ENCODE assay signal across 33 mouse cellular contexts in the genomic region with DNA sequence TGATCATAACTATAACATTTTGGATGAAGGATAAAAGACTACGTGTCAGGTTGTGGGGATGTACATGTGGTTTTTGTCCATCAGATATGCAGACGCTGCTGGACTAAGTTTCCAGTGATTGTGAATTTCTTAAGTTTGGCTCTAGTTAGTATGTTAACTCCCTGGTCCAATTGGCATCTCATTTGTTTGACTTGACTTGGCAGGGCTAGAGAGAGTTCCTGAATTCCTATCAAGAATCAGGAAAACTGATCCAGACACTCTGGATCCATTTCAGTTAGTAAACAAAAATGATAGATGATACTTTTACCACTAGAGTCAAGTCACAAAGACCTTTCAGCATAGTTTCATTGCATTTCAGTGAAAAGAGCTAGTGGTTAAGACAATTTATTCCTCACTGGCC. TPM values are rescaled to one million over a fixed set of nuclear protein-coding genes. Genes with fewer than 3 reads are reported as not detected.
"Had no signal": no experiment of that assay in that cellular context is flagged by ENCODE, and none has a peak within 500 bp of the region (broad histone marks: within the 10 kb centered on the region; RNA-seq: fewer than 3 reads in every experiment).

No protein-coding gene starts in this region.

- H3K36me3 ChIP-seq: limb, embryonic 10.5 days; limb, embryonic 12.5 days; limb, embryonic 13.5 days; limb, embryonic 15.5 days; liver, embryonic 12.5 days; liver, embryonic 13.5 days; liver, embryonic 15.5 days; lung, embryonic 15.5 days; midbrain, embryonic 10.5 days; midbrain, embryonic 12.5 days; midbrain, embryonic 13.5 days; neural tube, embryonic 12.5 days; neural tube, embryonic 13.5 days had no signal

- ATAC-seq: liver, embryonic 12.5 days; liver, postnatal 0 days; lung, postnatal 0 days; midbrain, embryonic 13.5 days; midbrain, embryonic 16.5 days had no signal

- DNase-seq: left cerebral cortex, postnatal 4 days; liver, embryonic 13.5 days; liver, postnatal 0 days; lung, adult 18-20 months; lung, adult 2 months; lung, embryonic 14.5 days; lung, postnatal 10 days; lung, postnatal 4 days; midbrain, embryonic 14.5 days had no signal

- H3K4me3 ChIP-seq: left cerebral cortex, adult 2 months; limb, embryonic 10.5 days; limb, embryonic 12.5 days; limb, embryonic 13.5 days; limb, embryonic 15.5 days; liver, embryonic 12.5 days; liver, embryonic 13.5 days; liver, embryonic 15.5 days; lung, embryonic 15.5 days; megakaryocyte, embryonic 14.5 days; midbrain, embryonic 10.5 days; midbrain, embryonic 12.5 days; midbrain, embryonic 13.5 days; myocyte; neural tube, embryonic 12.5 days; neural tube, embryonic 13.5 days had no signal

- H3K4me1 ChIP-seq: limb, embryonic 10.5 days; limb, embryonic 12.5 days; limb, embryonic 13.5 days; limb, embryonic 15.5 days; liver, embryonic 12.5 days; liver, embryonic 13.5 days; liver, embryonic 15.5 days; lung, embryonic 15.5 days; megakaryocyte, embryonic 14.5 days; midbrain, embryonic 10.5 days; midbrain, embryonic 12.5 days; midbrain, embryonic 13.5 days; neural tube, embryonic 12.5 days; neural tube, embryonic 13.5 days had no signal

- H3K4me2 ChIP-seq: limb, embryonic 12.5 days; limb, embryonic 13.5 days; limb, embryonic 15.5 days; liver, embryonic 11.5 days; liver, embryonic 12.5 days; liver, embryonic 13.5 days; liver, embryonic 15.5 days; lung, embryonic 14.5 days; lung, embryonic 15.5 days; midbrain, embryonic 11.5 days; midbrain, embryonic 12.5 days; midbrain, embryonic 13.5 days; neural tube, embryonic 12.5 days; neural tube, embryonic 13.5 days had no signal

- H3K9ac ChIP-seq: limb, embryonic 12.5 days; limb, embryonic 13.5 days; limb, embryonic 15.5 days; liver, embryonic 12.5 days; liver, embryonic 13.5 days; liver, embryonic 14.5 days; liver, embryonic 15.5 days; liver, postnatal 0 days; lung, embryonic 14.5 days; lung, embryonic 15.5 days; midbrain, embryonic 12.5 days; midbrain, embryonic 13.5 days; neural tube, embryonic 12.5 days; neural tube, embryonic 13.5 days had no signal

- H3K9me3 ChIP-seq: limb, embryonic 10.5 days; limb, embryonic 12.5 days; limb, embryonic 13.5 days; limb, embryonic 15.5 days; liver, embryonic 12.5 days; liver, embryonic 13.5 days; liver, embryonic 15.5 days; lung, embryonic 15.5 days; megakaryocyte, embryonic 14.5 days; midbrain, embryonic 10.5 days; midbrain, embryonic 12.5 days; midbrain, embryonic 13.5 days; neural tube, embryonic 12.5 days; neural tube, embryonic 13.5 days had no signal

- H3K27ac ChIP-seq: left cerebral cortex, adult 2 months; limb, embryonic 10.5 days; limb, embryonic 12.5 days; limb, embryonic 13.5 days; limb, embryonic 15.5 days; liver, embryonic 12.5 days; liver, embryonic 13.5 days; liver, embryonic 14.5 days; liver, embryonic 15.5 days; lung, embryonic 15.5 days; macrophage; midbrain, embryonic 10.5 days; midbrain, embryonic 12.5 days; midbrain, embryonic 13.5 days; neural tube, embryonic 12.5 days; neural tube, embryonic 13.5 days had no signal

- H3K27me3 ChIP-seq: limb, embryonic 12.5 days; limb, embryonic 13.5 days; limb, embryonic 15.5 days; liver, embryonic 12.5 days; liver, embryonic 13.5 days; liver, embryonic 15.5 days; lung, embryonic 15.5 days; megakaryocyte, embryonic 14.5 days; midbrain, embryonic 12.5 days; midbrain, embryonic 13.5 days; neural tube, embryonic 12.5 days; neural tube, embryonic 13.5 days had no signal

RNA-seq across cellular contexts. Expression of gene Tpd52l1, which starts 51.2 kb away (rescaled TPM):
- total RNA-seq: megakaryocyte, adult 5-6 weeks; megakaryocyte-erythroid progenitor cell, adult 5-6 weeks; monocyte, adult 5-6 weeks had no signal
- polyA plus RNA-seq: macrophage had no signal
